Mouse (Mus musculus) CH12.LX (cell line): ENCODE measurements around the gene Amdhd1.

Source experiments
- BHLHE40 ChIP-seq: IDR thresholded peaks from 2 replicates; pipeline ENCODE4 v1.6.1; 2011; ENCODE audit warnings: mild to moderate bottlenecking, low read depth, low read length, improper control_type of control experiment
- CTCF ChIP-seq, 2 experiments: IDR thresholded peaks in 1 of 2; conservative IDR thresholded peaks in 1 of 2; 2 replicates each; pipeline ENCODE4 v1.5.1; 2011 to 2012; ENCODE audit warnings: low read depth in 2 of 2, low read length in 2 of 2, improper control_type of control experiment in 1 of 2, inconsistent platforms in 1 of 2, mild to moderate bottlenecking in 1 of 2, moderate library complexity in 1 of 2
- ELF1 ChIP-seq: IDR thresholded peaks from 2 replicates; pipeline ENCODE4 v1.6.1; 2014; ENCODE audit warnings: low read depth, mild to moderate bottlenecking, inconsistent platforms, low read length, improper control_type of control experiment
- EP300 ChIP-seq: IDR thresholded peaks from 2 replicates; pipeline ENCODE4 v1.6.1; 2011; ENCODE audit warnings: low read length, improper control_type of control experiment
- IRF4 ChIP-seq: IDR thresholded peaks from 2 replicates; pipeline ENCODE4 v1.6.1; 2014; ENCODE audit warnings: low read depth, mild to moderate bottlenecking, inconsistent platforms, low read length, improper control_type of control experiment
- MAFK ChIP-seq: IDR thresholded peaks from 2 replicates; pipeline ENCODE4 v1.6.1; 2011; ENCODE audit warnings: low read length, improper control_type of control experiment; ENCODE audit not compliant: insufficient replicate concordance
- MAX ChIP-seq: IDR thresholded peaks from 2 replicates; pipeline ENCODE4 v1.6.1; 2011; ENCODE audit warnings: low read length, improper control_type of control experiment
- MAZ ChIP-seq: IDR thresholded peaks from 2 replicates; pipeline ENCODE4 v1.6.1; 2012; ENCODE audit warnings: low read depth, mild to moderate bottlenecking, inconsistent platforms, low read length, improper control_type of control experiment, moderate library complexity
- MXI1 ChIP-seq: IDR thresholded peaks from 2 replicates; pipeline ENCODE4 v1.6.1; 2011; ENCODE audit warnings: mild to moderate bottlenecking, low read depth, low read length, improper control_type of control experiment
- POLR2A ChIP-seq: IDR thresholded peaks from 2 replicates; pipeline ENCODE4 v1.6.1; 2011; ENCODE audit warnings: low read depth, mild to moderate bottlenecking, improper control_type of control experiment, low read length
- RCOR1 ChIP-seq: conservative IDR thresholded peaks from 2 replicates; pipeline ENCODE4 v1.6.1; 2012; ENCODE audit warnings: low read depth, mild to moderate bottlenecking, inconsistent platforms, low read length, improper control_type of control experiment
- USF1 ChIP-seq: IDR thresholded peaks from 2 replicates; pipeline ENCODE4 v1.6.1; 2014; ENCODE audit warnings: low read depth, mild to moderate bottlenecking, inconsistent platforms, low read length, improper control_type of control experiment
- ZC3H11A ChIP-seq: IDR thresholded peaks from 2 replicates; pipeline ENCODE4 v1.6.1; 2012; ENCODE audit warnings: low read depth, mild to moderate bottlenecking, inconsistent platforms, low read length, improper control_type of control experiment
- ZKSCAN1 ChIP-seq: IDR thresholded peaks from 2 replicates; pipeline ENCODE4 v1.6.1; 2012; ENCODE audit warnings: low read depth, inconsistent platforms, low read length, improper control_type of control experiment, borderline replicate concordance

DNA sequence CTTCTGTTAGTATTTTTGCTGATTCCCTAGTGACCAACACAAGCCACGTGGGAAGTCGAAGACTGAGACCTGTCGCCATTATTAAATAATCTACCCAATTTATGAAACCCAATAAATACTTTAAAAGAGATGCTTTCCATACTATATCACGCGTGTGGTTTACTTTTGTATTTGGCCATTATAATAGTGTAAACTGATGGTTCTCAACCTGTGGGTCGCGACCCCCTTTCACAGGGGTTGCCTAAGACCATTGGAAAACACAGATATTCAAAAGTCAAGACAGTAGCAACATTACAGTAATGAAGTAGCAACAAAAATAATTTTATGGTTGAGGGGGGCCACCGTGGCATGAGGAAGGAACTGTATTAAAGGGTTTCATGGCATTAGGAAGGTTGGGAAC lies 20.7 kb downstream of the Amdhd1 start:
- TF ChIP-seq CTCF (conservative IDR thresholded peaks at IDR 0.05 in 1 of 2, IDR thresholded peaks at IDR 0.05 in 1 of 2; ENCODE audit: low read depth in 2 of 2, low read length in 2 of 2) (no peak), POLR2A (no peak), EP300 (no peak), MAX (no peak), ZC3H11A (no peak), ELF1 (no peak), BHLHE40 (no peak), USF1 (no peak), MXI1 (no peak), RCOR1 (no peak), ZKSCAN1 (no peak), IRF4 (no peak), MAFK (no peak), MAZ (no peak)
